Mouse (Mus musculus) lung, postnatal 0 days (tissue): Measurements from ENCODE around the gene Pdp2. TPM values are rescaled to one million over a fixed set of nuclear protein-coding genes. Genes with fewer than 3 reads are reported as not detected.

Experiments used
- ATAC-seq: fragments of 200-750 bp; cut with Nextera tagmentation; 2 replicates; pipeline ENCODE4 v1.8.0; 2017; ENCODE audit warnings: moderate library complexity
- DNase-seq: peaks from one replicate; pipeline ENCODE4 v3.0.0-alpha.2; 2016; ENCODE audit warnings: low spot score
- H3K27ac ChIP-seq: fragments of 300-500 bp; sonication (generic); 2 replicates; pipeline ENCODE4 v1.5.1; 2014; ENCODE audit warnings: antibody characterized with exemption, mild to moderate bottlenecking, low read length, mixed read lengths
- H3K27me3 ChIP-seq: fragments of 300-500 bp; sonication (generic); replicated peaks from 2 replicates; pipeline ENCODE4 v1.6.1; 2014; ENCODE audit warnings: low read length, mixed read lengths; ENCODE audit not compliant: insufficient read depth
- H3K36me3 ChIP-seq: fragments of 300-500 bp; sonication (generic); 2 replicates; pipeline ENCODE4 v1.6.1; 2014; ENCODE audit warnings: low read length, mixed read lengths; ENCODE audit not compliant: insufficient read depth
- H3K4me1 ChIP-seq: fragments of 300-500 bp; sonication (generic); 2 replicates; pipeline ENCODE4 v1.6.1; 2014; ENCODE audit warnings: antibody characterized with exemption, low read depth, low read length, mixed read lengths; ENCODE audit not compliant: insufficient read depth
- H3K4me2 ChIP-seq: fragments of 300-500 bp; sonication (generic); replicated peaks from 2 replicates; pipeline ENCODE4 v1.6.1; 2014; ENCODE audit warnings: low read depth, mild to moderate bottlenecking, low read length, moderate library complexity, mixed read lengths
- H3K4me3 ChIP-seq: fragments of 300-500 bp; sonication (generic); 2 replicates; pipeline ENCODE4 v1.5.1; 2014; ENCODE audit warnings: low read depth, low read length
- H3K9ac ChIP-seq: fragments of 300-500 bp; sonication (generic); replicated peaks from 2 replicates; pipeline ENCODE4 v1.6.1; 2014; ENCODE audit warnings: low read depth, mild to moderate bottlenecking
- H3K9me3 ChIP-seq: fragments of 300-500 bp; sonication (generic); 2 replicates; pipeline ENCODE4 v1.6.1; 2016; ENCODE audit warnings: low read length, mixed read lengths
- CTCF ChIP-seq: IDR thresholded peaks from 2 replicates; pipeline ENCODE4 v1.5.1; 2016; ENCODE audit warnings: antibody characterized with exemption, mild to moderate bottlenecking
- EP300 ChIP-seq: IDR thresholded peaks from 2 replicates; pipeline ENCODE4 v1.6.1; 2016; ENCODE audit warnings: antibody characterized with exemption, mild to moderate bottlenecking, control low read depth
- WGBS: fragments of 180-500 bp; shearing (Covaris S2); extraction: QIAGEN DNeasy Blood & Tissue Kit; methylation state at CpG from one replicate; pipeline ENCODE4 v1.1.7; 2014; 5-methylcytosine and 5-hydroxymethylcytosine counted together
- polyA plus RNA-seq: library from polyadenylated mRNA; unstranded; fragments of >200 nt; fragmentation: Nextera tagmentation; extraction: Ambion mirVana; gene quantifications from 2 replicates; pipeline ENCODE4 v1.2.1, GENCODE M21; 2015

Gene Pdp2
- polyA plus RNA-seq, 1 experiment from 2014 or later = 6.0 TPM

DNA sequence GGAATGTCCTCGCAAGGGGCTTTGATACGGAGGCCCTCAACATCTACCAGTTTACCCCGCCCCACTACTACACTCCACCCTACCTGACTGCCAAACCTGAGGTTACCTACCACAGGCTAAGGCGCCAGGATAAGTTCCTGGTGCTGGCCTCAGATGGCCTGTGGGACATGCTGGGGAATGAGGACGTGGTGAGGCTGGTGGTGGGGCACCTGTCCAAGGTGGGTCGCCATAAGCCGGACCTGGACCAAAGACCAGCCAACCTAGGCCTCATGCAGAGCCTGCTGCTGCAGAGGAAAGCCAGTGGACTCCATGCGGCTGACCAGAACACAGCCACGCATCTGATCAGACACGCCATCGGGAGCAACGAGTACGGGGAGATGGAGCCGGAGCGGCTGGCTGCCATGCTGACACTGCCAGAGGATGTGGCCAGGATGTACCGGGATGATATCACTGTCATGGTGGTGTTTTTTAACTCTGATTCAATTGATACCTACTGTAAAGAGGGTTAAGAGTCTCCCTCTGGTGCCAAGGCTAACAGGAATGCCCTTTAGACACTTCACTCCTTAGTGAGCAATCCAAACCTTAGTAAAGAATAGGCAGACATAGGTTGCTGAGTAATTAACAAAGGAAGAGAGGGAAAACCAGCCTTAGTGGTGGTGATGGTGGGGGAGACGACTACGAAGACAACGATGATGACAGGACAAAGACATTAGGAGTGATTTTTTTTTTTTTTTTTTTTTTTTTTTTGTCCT, 3.5 kb downstream of the Pdp2 start:
- no peak for TF ChIP-seq CTCF
- no peak for TF ChIP-seq EP300
- H3K36me3 ChIP-seq = peaks cover 14% of the 10 kb centered on the region
- DNase-seq (no peak), ATAC-seq (no peak)
- no peak overlapping the region for H3K4me2 ChIP-seq
- H3K9me3 ChIP-seq = no peaks in the 10 kb centered on the region
- no peak overlapping the region for H3K27ac ChIP-seq
- 92% methylated on average over 19 of the region's 19 CpGs for WGBS
- H3K4me3 ChIP-seq = no peak overlapping the region
- no peaks in the 10 kb centered on the region for H3K27me3 ChIP-seq
- H3K4me1 ChIP-seq = peaks cover 7% of the 10 kb centered on the region; the same call in 1 of the 2 replicates
- H3K9ac ChIP-seq = no peak overlapping the region

- Histone ChIP-seq H3K4me1 (peaks cover 4% of the 10 kb centered on the region; the same call in 1 of the 2 replicates), H3K27me3 (no peaks in the 10 kb centered on the region), H3K27ac (no peak overlapping the region), H3K9me3 (no peaks in the 10 kb centered on the region), H3K9ac (no peak overlapping the region), H3K4me3 (no peak overlapping the region), H3K36me3 (peaks cover 14% of the 10 kb centered on the region), H3K4me2 (no peak overlapping the region)
- 79% methylated on average over 21 of the region's 21 CpGs for WGBS
- TF ChIP-seq CTCF (no peak), EP300 (no peak)
- no peak for DNase-seq
- no peak for ATAC-seq
Measured at GRCm38 (mm10) chr8:104595773-104596536, 4.7 kb downstream of the Pdp2 start.

DNA sequence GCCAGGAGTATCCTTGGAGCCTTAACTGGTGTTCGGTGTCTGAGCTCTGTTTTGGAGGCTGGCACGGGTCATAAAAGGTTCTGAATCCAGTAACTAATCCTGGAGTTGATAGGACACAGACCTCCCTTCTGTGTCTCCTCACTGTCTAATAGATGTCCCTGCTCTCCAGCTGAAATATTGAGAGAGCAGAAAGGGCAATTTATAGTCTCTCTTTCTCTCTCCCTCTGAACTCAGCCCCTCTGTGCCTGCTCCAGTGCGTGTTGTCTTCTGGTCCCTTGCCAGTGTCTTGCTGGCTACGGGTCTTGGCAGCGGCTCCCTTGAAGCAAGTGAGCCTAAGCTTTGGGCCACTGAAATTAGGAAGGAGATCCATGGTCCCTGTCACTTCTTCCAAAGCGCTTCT, 6.4 kb downstream of the Pdp2 start:
- WGBS = 70% methylated on average over 6 of the region's 6 CpGs
- TF ChIP-seq CTCF (no peak), EP300 (no peak)
- H3K4me2 ChIP-seq = no peak overlapping the region
- H3K27me3 ChIP-seq = no peaks in the 10 kb centered on the region
- no peak overlapping the region for H3K27ac ChIP-seq
- no peak overlapping the region for H3K9ac ChIP-seq
- H3K9me3 ChIP-seq = no peaks in the 10 kb centered on the region
- ATAC-seq (no peak), DNase-seq (no peak)
- no peaks in the 10 kb centered on the region for H3K4me1 ChIP-seq
- no peak overlapping the region for H3K4me3 ChIP-seq
- H3K36me3 ChIP-seq = peaks cover 14% of the 10 kb centered on the region

- no peak for ATAC-seq
- no peak overlapping the region for H3K9ac ChIP-seq
- H3K4me3 ChIP-seq = no peak overlapping the region
- DNase-seq = no peak
- no peak overlapping the region for H3K4me2 ChIP-seq
- H3K27me3 ChIP-seq = no peaks in the 10 kb centered on the region
- H3K36me3 ChIP-seq = peaks cover 14% of the 10 kb centered on the region
- no peak for TF ChIP-seq CTCF
- TF ChIP-seq EP300 = no peak
- H3K9me3 ChIP-seq = no peaks in the 10 kb centered on the region
- H3K4me1 ChIP-seq = no peaks in the 10 kb centered on the region
- 37% methylated on average over 6 of the region's 6 CpGs for WGBS
- no peak overlapping the region for H3K27ac ChIP-seq
Measured at GRCm38 (mm10) chr8:104598496-104598895, 7.2 kb downstream of the Pdp2 start.

GRCm38 (mm10) chr8:104601386-104601785, 10.1 kb downstream of the Pdp2 start:
- Histone ChIP-seq H3K9me3 (no peaks in the 10 kb centered on the region), H3K9ac (no peak overlapping the region), H3K36me3 (no peaks in the 10 kb centered on the region), H3K4me3 (no peak overlapping the region), H3K27me3 (no peaks in the 10 kb centered on the region), H3K4me1 (no peaks in the 10 kb centered on the region), H3K27ac (no peak overlapping the region), H3K4me2 (no peak overlapping the region)
- 37% methylated on average over 7 of the region's 7 CpGs for WGBS
- TF ChIP-seq EP300 (no peak), CTCF (no peak)
- DNase-seq (no peak), ATAC-seq (no peak)

DNA sequence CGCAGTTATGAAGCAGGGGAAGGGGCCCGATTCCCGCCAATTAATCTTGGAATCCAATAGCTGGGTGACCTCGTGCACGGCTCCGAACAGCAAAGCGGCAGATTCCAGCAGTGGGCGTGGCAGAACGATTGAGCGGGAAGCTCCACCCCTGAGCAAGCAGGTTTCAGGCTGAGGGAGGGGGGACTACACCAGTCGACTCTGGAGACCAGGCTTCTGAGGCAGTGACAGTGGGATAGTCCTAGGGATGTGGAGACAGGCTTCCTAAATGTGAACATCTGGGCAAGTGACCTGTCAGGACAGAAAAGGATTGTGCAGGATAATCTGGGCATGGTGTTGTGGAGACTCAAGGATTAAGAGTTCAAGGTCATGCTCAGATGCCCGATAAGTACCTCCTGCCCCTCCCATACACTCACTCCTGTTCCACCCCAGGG, 10.7 kb downstream of the Pdp2 start:
- no peaks in the 10 kb centered on the region for H3K4me1 ChIP-seq
- H3K27ac ChIP-seq = no peak overlapping the region
- no peak overlapping the region for H3K4me3 ChIP-seq
- no peak for ATAC-seq
- WGBS = 3% methylated on average over 12 of the region's 12 CpGs
- no peak overlapping the region for H3K9ac ChIP-seq
- no peak for DNase-seq
- H3K9me3 ChIP-seq = no peaks in the 10 kb centered on the region
- TF ChIP-seq EP300 (no peak), CTCF (no peak)
- no peaks in the 10 kb centered on the region for H3K27me3 ChIP-seq
- peak overlapping the region; percentile 31 for H3K4me2 ChIP-seq
- no peaks in the 10 kb centered on the region for H3K36me3 ChIP-seq
